Mouse (Mus musculus) ES-Bruce4 (cell line): Measurements from ENCODE around the gene Aip. TPM values are rescaled to one million over a fixed set of nuclear protein-coding genes. Genes with fewer than 3 reads are reported as not detected.

Experiments
- H3K27ac ChIP-seq: 2 replicates; pipeline ENCODE4 v1.5.1; 2012; ENCODE audit warnings: low read length, inconsistent platforms; ENCODE audit not compliant: insufficient read depth
- H3K27me3 ChIP-seq: 2 replicates; pipeline ENCODE4 v1.6.1; 2012; ENCODE audit warnings: mild to moderate bottlenecking, low read length, inconsistent platforms; ENCODE audit not compliant: control insufficient read depth, poor library complexity, insufficient read depth, severe bottlenecking
- H3K36me3 ChIP-seq: 2 replicates; pipeline ENCODE4 v1.6.1; 2012; ENCODE audit warnings: inconsistent platforms, mild to moderate bottlenecking, low read length, moderate library complexity; ENCODE audit not compliant: control insufficient read depth, poor library complexity, insufficient read depth, severe bottlenecking
- H3K4me1 ChIP-seq: one replicate; pipeline ENCODE4 v1.8.1; 2011; ENCODE audit warnings: low read length; ENCODE audit not compliant: control insufficient read depth, insufficient read depth
- H3K4me3 ChIP-seq: 2 replicates; pipeline ENCODE4 v1.5.1; 2011; ENCODE audit warnings: low read depth, mild to moderate bottlenecking, low read length
- H3K9ac ChIP-seq: 2 replicates; pipeline ENCODE4 v1.6.1; 2012; ENCODE audit warnings: low read depth, mild to moderate bottlenecking, inconsistent platforms; ENCODE audit not compliant: poor library complexity, severe bottlenecking
- H3K9me3 ChIP-seq: replicated peaks from 2 replicates; pipeline ENCODE4 v1.6.1; 2012; ENCODE audit warnings: mild to moderate bottlenecking, low read length, inconsistent platforms; ENCODE audit not compliant: control insufficient read depth, poor library complexity, insufficient read depth, severe bottlenecking
- CTCF ChIP-seq: IDR thresholded peaks from one replicate; pipeline ENCODE4 v1.8.1; 2011; ENCODE audit warnings: low read depth, low read length
- EP300 ChIP-seq: IDR thresholded peaks from 2 replicates; pipeline ENCODE4 v1.6.1; 2011; ENCODE audit warnings: low read depth, low read length; ENCODE audit not compliant: insufficient read depth
- POLR2A ChIP-seq: IDR thresholded peaks from one replicate; pipeline ENCODE4 v1.8.1; 2011; ENCODE audit warnings: low read length; ENCODE audit not compliant: insufficient read depth
- polyA plus RNA-seq: library from polyadenylated mRNA; stranded (reverse); fragments of >200 nt; gene quantifications from 2 replicates; pipeline ENCODE4 v1.2.4, GENCODE M21; 2011; ENCODE audit warnings: low read depth; ENCODE audit not compliant: missing spikeins, insufficient read depth, insufficient read length

Gene Aip
- polyA plus RNA-seq, 1 experiment = 43.8 TPM

- TF ChIP-seq EP300 = no peak
- TF ChIP-seq POLR2A = no peak
- TF ChIP-seq CTCF = no peak
- Histone ChIP-seq H3K27ac (no peak overlapping the region), H3K36me3 (no peaks in the 10 kb centered on the region), H3K4me3 (no peak overlapping the region), H3K9me3 (no peaks in the 10 kb centered on the region), H3K9ac (no peak overlapping the region), H3K4me1 (no peaks in the 10 kb centered on the region), H3K27me3 (no peaks in the 10 kb centered on the region)
Observed at GRCm38 (mm10) chr19:4088146-4088545, 37.5 kb downstream of the Aip start.

- H3K4me1 ChIP-seq = no peaks in the 10 kb centered on the region
- H3K27ac ChIP-seq = no peak overlapping the region
- no peaks in the 10 kb centered on the region for H3K27me3 ChIP-seq
- no peak overlapping the region for H3K9ac ChIP-seq
- H3K36me3 ChIP-seq = no peaks in the 10 kb centered on the region
- no peak overlapping the region for H3K4me3 ChIP-seq
- H3K9me3 ChIP-seq = no peaks in the 10 kb centered on the region
- TF ChIP-seq CTCF (no peak), POLR2A (no peak), EP300 (no peak)
Observed at GRCm38 (mm10) chr19:4087090-4087489, 38.6 kb downstream of the Aip start.

GRCm38 (mm10) chr19:4086156-4086555 lies 39.5 kb downstream of the Aip start:
- Histone ChIP-seq H3K9ac (no peak overlapping the region), H3K4me3 (no peak overlapping the region), H3K9me3 (no peaks in the 10 kb centered on the region), H3K27ac (no peak overlapping the region), H3K4me1 (no peaks in the 10 kb centered on the region), H3K27me3 (no peaks in the 10 kb centered on the region), H3K36me3 (no peaks in the 10 kb centered on the region)
- no peak for TF ChIP-seq CTCF
- TF ChIP-seq POLR2A = no peak
- no peak for TF ChIP-seq EP300

GRCm38 (mm10) chr19:4084984-4085383 lies 40.7 kb downstream of the Aip start:
- no peaks in the 10 kb centered on the region for H3K4me1 ChIP-seq
- no peaks in the 10 kb centered on the region for H3K9me3 ChIP-seq
- no peak overlapping the region for H3K4me3 ChIP-seq
- H3K27me3 ChIP-seq = no peaks in the 10 kb centered on the region
- no peak overlapping the region for H3K27ac ChIP-seq
- no peaks in the 10 kb centered on the region for H3K36me3 ChIP-seq
- no peak for TF ChIP-seq CTCF
- no peak for TF ChIP-seq EP300
- no peak for TF ChIP-seq POLR2A
- no peak overlapping the region for H3K9ac ChIP-seq

- TF ChIP-seq EP300 (no peak), CTCF (no peak), POLR2A (no peak)
- Histone ChIP-seq H3K36me3 (no peaks in the 10 kb centered on the region), H3K4me3 (no peak overlapping the region), H3K9me3 (no peaks in the 10 kb centered on the region), H3K9ac (no peak overlapping the region), H3K4me1 (no peaks in the 10 kb centered on the region), H3K27ac (no peak overlapping the region), H3K27me3 (no peaks in the 10 kb centered on the region)
Observed at GRCm38 (mm10) chr19:4083826-4084225, 41.8 kb downstream of the Aip start.

GRCm38 (mm10) chr19:4083316-4083715 lies 42.3 kb downstream of the Aip start:
- TF ChIP-seq POLR2A (no peak), CTCF (no peak), EP300 (no peak)
- Histone ChIP-seq H3K4me3 (no peak overlapping the region), H3K9me3 (no peaks in the 10 kb centered on the region), H3K27ac (no peak overlapping the region), H3K27me3 (no peaks in the 10 kb centered on the region), H3K4me1 (no peaks in the 10 kb centered on the region), H3K36me3 (no peaks in the 10 kb centered on the region), H3K9ac (no peak overlapping the region)
